In genomic region chr1:33720231-33720630, GRCm38 (mm10) we compare ENCODE assay signal across 8 mouse cellular contexts. TPM values are rescaled to one million over a fixed set of nuclear protein-coding genes. Genes with fewer than 3 reads are reported as not detected.
DNase-seq lines count a peak whose midpoint lies in the region; ATAC-seq and TF ChIP-seq lines count a peak whose summit lies in the region.

No protein-coding gene starts in this region.

- H3K36me3 ChIP-seq in lung, postnatal 0 days (ENCODE audit: insufficient read depth, low read length): 0 out of 2 replicates have a peak, but pooled peaks cover 6% of the 10 kb centered on the region
- H3K36me3 ChIP-seq in hindbrain, embryonic 15.5 days: peaks cover 19% of the 10 kb centered on the region
- H3K36me3 ChIP-seq in myocyte (ENCODE audit: control insufficient read depth, insufficient read depth): peaks cover 21% of the 10 kb centered on the region

- no peak for TF ChIP-seq EP300 in lung, postnatal 0 days (IDR thresholded peaks at IDR 0.05)

- no peak for TF ChIP-seq POLR2A in cerebellum, adult 2 months (IDR thresholded peaks at IDR 0.05; ENCODE audit: borderline replicate concordance, insufficient read depth, low read length)
- no peak for TF ChIP-seq POLR2A in myocyte (IDR thresholded peaks at IDR 0.05; ENCODE audit: insufficient read length, low read depth)

- peak overlapping the region; percentile 77 for H3K9ac ChIP-seq in lung, postnatal 0 days (replicated peaks; ENCODE audit: low read depth)
- H3K9ac ChIP-seq in hindbrain, embryonic 15.5 days: peak overlapping the region; percentile 92

- H3K4me3 ChIP-seq in cerebellum, adult 2 months (replicated peaks; ENCODE audit: insufficient read depth, low read depth, low read length): peak overlapping the region; percentile 70
- peak overlapping the region; percentile 81 for H3K4me3 ChIP-seq in lung, postnatal 0 days (ENCODE audit: low read depth, low read length)
- H3K4me3 ChIP-seq in hindbrain, embryonic 15.5 days: peak overlapping the region; percentile 95
- peak overlapping the region; percentile 29 for H3K4me3 ChIP-seq in myocyte

- DNase-seq in cerebellum, adult 2 months: no peak
- no peak for DNase-seq in cerebellum, adult 18-20 months
- no peak for DNase-seq in lung, postnatal 0 days (ENCODE audit: low spot score)
- DNase-seq in lung, postnatal 4 days: no peak
- DNase-seq in adrenal gland, adult 8-10 months: no peak
- no peak for DNase-seq in thymus, postnatal 36 days

- peaks cover 12% of the 10 kb centered on the region for H3K79me2 ChIP-seq in myocyte (ENCODE audit: control insufficient read depth, insufficient read depth)

- WGBS in cerebellum, adult 2 months: under 1% methylated on average over 40 of the region's 41 CpGs
- 2% methylated on average over 35 of the region's 41 CpGs for WGBS in lung, postnatal 0 days
- under 1% methylated on average over 41 of the region's 41 CpGs for WGBS in hindbrain, embryonic 15.5 days

- H3K27me3 ChIP-seq in cerebellum, adult 2 months (ENCODE audit: control insufficient read depth, insufficient read depth, low read length): no peaks in the 10 kb centered on the region
- no peaks in the 10 kb centered on the region for H3K27me3 ChIP-seq in lung, postnatal 0 days (replicated peaks; ENCODE audit: insufficient read depth, low read length)
- no peaks in the 10 kb centered on the region for H3K27me3 ChIP-seq in hindbrain, embryonic 15.5 days
- no peaks in the 10 kb centered on the region for H3K27me3 ChIP-seq in myocyte (ENCODE audit: control insufficient read depth, insufficient read depth, insufficient read length)

- peaks cover 3% of the 10 kb centered on the region; the same call in 1 of the 2 replicates for H3K4me1 ChIP-seq in cerebellum, adult 2 months (ENCODE audit: control insufficient read depth, insufficient read depth, low read length)
- H3K4me1 ChIP-seq in lung, postnatal 0 days (ENCODE audit: insufficient read depth, low read depth, low read length): no peaks in the 10 kb centered on the region
- H3K4me1 ChIP-seq in hindbrain, embryonic 15.5 days (replicated peaks): peaks cover 16% of the 10 kb centered on the region

- H3ac ChIP-seq in myocyte (ENCODE audit: control insufficient read depth, insufficient read length): peak overlapping the region; percentile 90

- H3K27ac ChIP-seq in cerebellum, adult 2 months (ENCODE audit: insufficient read depth, low read length): peak overlapping the region; percentile 72
- H3K27ac ChIP-seq in lung, postnatal 0 days (ENCODE audit: low read length): peak overlapping the region; percentile 83
- H3K27ac ChIP-seq in hindbrain, embryonic 15.5 days (replicated peaks): peak overlapping the region; percentile 94

- no peak for TF ChIP-seq CTCF in cerebellum, adult 2 months (IDR thresholded peaks at IDR 0.05; ENCODE audit: borderline replicate concordance, insufficient read depth, low read depth, low read length)
- no peak for TF ChIP-seq CTCF in lung, postnatal 0 days (IDR thresholded peaks at IDR 0.05)

- H3K4me2 ChIP-seq in lung, postnatal 0 days (replicated peaks; ENCODE audit: low read depth, low read length): peak overlapping the region; percentile 91
- H3K4me2 ChIP-seq in hindbrain, embryonic 15.5 days: peak overlapping the region; percentile 57
- H3K4me2 ChIP-seq in myocyte (ENCODE audit: low read depth): peak overlapping the region; percentile 64

- no peaks in the 10 kb centered on the region for H3K9me3 ChIP-seq in lung, postnatal 0 days (ENCODE audit: low read length)
- no peaks in the 10 kb centered on the region for H3K9me3 ChIP-seq in hindbrain, embryonic 15.5 days

- ATAC-seq in lung, postnatal 0 days: no peak
- peak; percentile 65 for ATAC-seq in hindbrain, embryonic 15.5 days (ENCODE audit: low FRiP score, low read depth)

TF ChIP-seq in myocyte, 11 proteins besides CTCF, POLR2A, EP300 and RAD21:
- TF ChIP-seq E2F4 (IDR thresholded peaks at IDR 0.05; ENCODE audit: insufficient read depth) (no peak), MYOG (IDR thresholded peaks at IDR 0.05; ENCODE audit: control insufficient read depth in 1 of 3, insufficient read depth in 1 of 3, insufficient read length in 2 of 3, low read depth in 2 of 3) (no peak)

RNA-seq across cellular contexts. Expression of gene Rab23, which starts 0.5 kb away (rescaled TPM):
- polyA plus RNA-seq in cerebellum, adult 2 months (2012; rRNA removed): 22.0 and 25.1 TPM in 2 replicates
- 13.1 and 14.2 TPM in 2 replicates for polyA plus RNA-seq in lung, postnatal 0 days (2015; fragmentation: Nextera tagmentation; extraction: Ambion mirVana)
- 29.7 and 31.2 TPM in 2 replicates for polyA plus RNA-seq in hindbrain, embryonic 15.5 days (2015; fragmentation: Nextera tagmentation; extraction: Ambion mirVana)
- polyA plus RNA-seq in myocyte (2012; fragmentation: generic; extraction: Trizol): 8.7 TPM
- total RNA-seq in adrenal gland, adult 8-10 months (2022): 10 to 100 TPM; 14.0 to 16.8 (median 15.0) TPM

RNA-seq across cellular contexts. Expression of gene Bag2, which starts 37.4 kb away (rescaled TPM):
- 18.6 and 18.7 TPM in 2 replicates for polyA plus RNA-seq in cerebellum, adult 2 months (2012; rRNA removed)
- 16.3 and 17.4 TPM in 2 replicates for polyA plus RNA-seq in lung, postnatal 0 days (2015; fragmentation: Nextera tagmentation; extraction: Ambion mirVana)
- polyA plus RNA-seq in hindbrain, embryonic 15.5 days (2015; fragmentation: Nextera tagmentation; extraction: Ambion mirVana): 24.8 and 25.8 TPM in 2 replicates
- 37.3 TPM for polyA plus RNA-seq in myocyte (2012; fragmentation: generic; extraction: Trizol)
- 10 to 100 TPM; 13.0 to 17.2 (median 14.7) TPM for total RNA-seq in adrenal gland, adult 8-10 months (2022)

RNA-seq across cellular contexts. Expression of gene Prim2, which starts 50.6 kb away (rescaled TPM):
- polyA plus RNA-seq in cerebellum, adult 2 months (2012; rRNA removed): 11.8 and 12.2 TPM in 2 replicates
- polyA plus RNA-seq in lung, postnatal 0 days (2015; fragmentation: Nextera tagmentation; extraction: Ambion mirVana): 7.1 and 7.6 TPM in 2 replicates
- polyA plus RNA-seq in hindbrain, embryonic 15.5 days (2015; fragmentation: Nextera tagmentation; extraction: Ambion mirVana): 22.6 and 24.3 TPM in 2 replicates
- 8.2 TPM for polyA plus RNA-seq in myocyte (2012; fragmentation: generic; extraction: Trizol)
- 1 to 10 TPM; 4.4 to 8.9 (median 6.1) TPM for total RNA-seq in adrenal gland, adult 8-10 months (2022)

Comparison
In these comparisons a context has a peak if more than half of its experiments do, and no peak if none do; other contexts are left out.
1. H3K4me3 ChIP-seq: peak in every context shown above with its lines; median percentile 95 in hindbrain, embryonic 15.5 days; 81 in lung, postnatal 0 days; 70 in cerebellum, adult 2 months; 29 in myocyte.